Comparison of ENCODE assay signal across 18 mouse cellular contexts in genomic region chr6:71839815-71840214, GRCm38 (mm10). TPM values are rescaled to one million over a fixed set of nuclear protein-coding genes. Genes with fewer than 3 reads are reported as not detected.
DNase-seq lines count a peak whose midpoint lies in the region; TF ChIP-seq lines count a peak whose summit lies in the region.
"Had no signal": no experiment of that assay in that cellular context is flagged by ENCODE, and none has a peak within 500 bp of the region (broad histone marks: within the 10 kb centered on the region; RNA-seq: fewer than 3 reads in every experiment).

No protein-coding gene starts in this region.

- H3K4me1 ChIP-seq in ES-E14 (ENCODE audit: control insufficient read depth in 2 of 2, insufficient read depth in 2 of 2, low read length in 2 of 2, poor library complexity in 1 of 2), result peaks cover 0 to 15% of the 10 kb centered on the region in 2 experiments; a peak in 2 of 4 replicates
- no peaks in the 10 kb centered on the region for H3K4me1 ChIP-seq in forebrain, embryonic 10.5 days
- H3K4me1 ChIP-seq: embryonic facial prominence, embryonic 13.5 days; embryonic facial prominence, embryonic 15.5 days had no signal

- no peaks in the 10 kb centered on the region for H3K9me3 ChIP-seq in ES-E14 (ENCODE audit: control insufficient read depth, insufficient read depth, low read depth, low read length)
- no peaks in the 10 kb centered on the region for H3K9me3 ChIP-seq in forebrain, embryonic 10.5 days
- H3K9me3 ChIP-seq: embryonic facial prominence, embryonic 13.5 days; embryonic facial prominence, embryonic 15.5 days had no signal

- DNase-seq in ES-CJ7 (ENCODE audit: low read depth, low spot score) (peak; percentile 53), ES-E14 (ENCODE audit: low read depth, low spot score) (no peak), ZHBTc4 (ENCODE audit: low read depth, low spot score) (peak; percentile 46)
- no peak for DNase-seq in forebrain, embryonic 10.5 days (ENCODE audit: extremely low spot score, low spot score)
- DNase-seq in neural tube, embryonic 10.5 days (ENCODE audit: extremely low spot score, low spot score), result no peak
- DNase-seq: adrenal gland, adult 2 months; adrenal gland, postnatal 10 days; adrenal gland, postnatal 25 days; cerebellum, adult 11 months; cerebellum, adult 18-20 months; cerebellum, adult 8-10 months; cerebellum, adult 9-11 months; cerebellum, postnatal 14 days; cerebellum, postnatal 36 days; embryo, embryonic 11 days had no signal

- H3K9ac ChIP-seq in ES-E14 (ENCODE audit: insufficient read depth, low read depth, low read length, poor library complexity, severe bottlenecking), result no peak overlapping the region
- H3K9ac ChIP-seq: embryonic facial prominence, embryonic 13.5 days; embryonic facial prominence, embryonic 15.5 days had no signal

- H3K4me3 ChIP-seq in ES-E14 (ENCODE audit: insufficient read depth in 1 of 2, low read depth in 1 of 2, low read length in 2 of 2, poor library complexity in 1 of 2, severe bottlenecking in 1 of 2), result no peak overlapping the region
- no peak overlapping the region for H3K4me3 ChIP-seq in forebrain, embryonic 10.5 days
- H3K4me3 ChIP-seq: embryonic facial prominence, embryonic 13.5 days; embryonic facial prominence, embryonic 15.5 days; erythroblast, embryonic 14.5 days had no signal

- H3K27ac ChIP-seq in ES-E14 (ENCODE audit: insufficient read depth, low read depth, low read length, poor library complexity, severe bottlenecking), result no peak overlapping the region
- H3K27ac ChIP-seq in forebrain, embryonic 10.5 days, result no peak overlapping the region
- H3K27ac ChIP-seq: embryonic facial prominence, embryonic 13.5 days; embryonic facial prominence, embryonic 15.5 days had no signal

- no peaks in the 10 kb centered on the region for H3K36me3 ChIP-seq in ES-E14 (ENCODE audit: control insufficient read depth, insufficient read depth, low read length, poor library complexity, severe bottlenecking)
- peaks cover 55% of the 10 kb centered on the region for H3K36me3 ChIP-seq in forebrain, embryonic 10.5 days (replicated peaks)

- no peaks in the 10 kb centered on the region for H3K27me3 ChIP-seq in forebrain, embryonic 10.5 days (ENCODE audit: poor library complexity, severe bottlenecking)
- H3K27me3 ChIP-seq: embryonic facial prominence, embryonic 13.5 days; embryonic facial prominence, embryonic 15.5 days had no signal

- in situ Hi-C loops in ES-E14 (cut with MboI; ENCODE audit: low sequenced_read_pairs in 2 of 2, unreplicated experiment in 2 of 2), result no loop called here

TF ChIP-seq in ES-E14, 5 proteins besides CTCF, POLR2A, EP300 and RAD21:
- TF ChIP-seq ZC3H11A (IDR thresholded peaks at IDR 0.05; ENCODE audit: borderline replicate concordance, low read depth, low read length), result no peak
- TF ChIP-seq CHD2 (IDR thresholded peaks at IDR 0.05; ENCODE audit: low read depth, low read length), result no peak
- TF ChIP-seq ZNF384 (IDR thresholded peaks at IDR 0.05; ENCODE audit: low read depth, low read length), result peak; percentile 69
- TF ChIP-seq MAFK (IDR thresholded peaks at IDR 0.05; ENCODE audit: insufficient read depth, low read depth, low read length), result no peak
TF ChIP-seq in ES-E14: peak in this region for 1.

RNA-seq across cellular contexts. Expression of gene Immt, which starts 8.7 kb away (rescaled TPM):
- total RNA-seq in ES-E14 (2012; rRNA removed), result 166 and 181 TPM in 2 replicates
- 225 TPM in 2 replicates for polyA plus RNA-seq in forebrain, embryonic 10.5 days (2016; fragmentation: Nextera tagmentation; extraction: Ambion mirVana)

RNA-seq across cellular contexts. Expression of gene Mrpl35, which starts 13.0 kb away (rescaled TPM):
- total RNA-seq in ES-E14 (2012; rRNA removed), result 27.4 and 34.0 TPM in 2 replicates
- 67.3 and 70.7 TPM in 2 replicates for polyA plus RNA-seq in forebrain, embryonic 10.5 days (2016; fragmentation: Nextera tagmentation; extraction: Ambion mirVana)

Comparison
In these comparisons a context has a peak if more than half of its experiments do, and no peak if none do; other contexts are left out.
1. DNase-seq: peak in ES-CJ7 (single experiment) and ZHBTc4 (single experiment); none in ES-E14 (single experiment), forebrain, embryonic 10.5 days (single experiment) and neural tube, embryonic 10.5 days (single experiment).